Mouse (Mus musculus): ENCODE results near the gene Frrs1l. TPM values are rescaled to one million over a fixed set of nuclear protein-coding genes. Genes with fewer than 3 reads are reported as not detected.

Frrs1l gene
- total RNA-seq, 2 experiments from 2014 or later, result 0.08 TPM; not detected in 1

DNA sequence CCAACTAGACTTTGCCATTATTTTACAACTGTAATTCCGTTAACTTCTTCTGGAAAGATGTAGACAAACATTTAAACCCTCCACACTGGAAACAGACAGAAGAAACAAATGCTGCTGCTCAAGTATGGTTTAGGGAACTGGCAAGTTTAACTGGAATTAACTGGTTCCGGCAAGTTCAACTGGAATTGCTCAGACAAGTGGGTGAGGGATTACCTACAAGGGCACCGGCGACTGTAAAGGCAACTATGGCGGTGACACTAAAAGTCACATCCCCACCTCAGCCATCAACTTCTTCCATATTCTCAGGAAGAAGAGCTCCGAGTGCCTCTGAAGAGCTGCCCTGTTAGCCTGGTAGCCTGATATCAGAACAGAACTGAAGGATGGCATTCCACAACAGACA lies 75.9 kb downstream of the Frrs1l start:
- no peak for DNase-seq

DNA sequence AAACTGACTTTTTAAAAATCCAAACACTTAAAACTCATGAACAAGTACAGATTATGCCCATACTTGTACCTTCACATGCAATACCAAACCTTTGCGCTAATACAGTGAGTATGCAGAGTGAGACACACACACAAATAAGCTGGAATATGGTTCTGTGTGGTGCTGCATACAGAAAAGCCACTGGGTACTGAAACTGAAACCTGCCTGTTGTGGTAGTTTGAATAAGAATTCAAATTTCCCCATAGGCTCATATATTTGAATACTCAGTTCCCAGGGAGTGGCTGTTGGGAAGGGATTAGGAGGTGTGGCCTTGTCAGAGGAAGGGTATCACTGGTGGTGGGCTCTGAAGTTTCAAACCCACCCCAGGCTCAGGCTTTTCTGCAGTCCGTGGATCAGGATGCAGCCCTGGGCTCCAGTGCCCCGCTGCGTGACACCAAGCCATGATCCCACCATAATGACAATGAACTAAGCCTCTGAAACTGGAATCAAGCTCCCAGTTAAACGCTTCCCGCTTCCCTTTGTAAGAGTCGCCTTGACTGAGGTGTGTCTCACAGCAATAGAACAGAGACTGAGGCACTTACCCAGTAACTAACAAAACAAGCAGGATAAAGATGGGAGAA lies 77.7 kb downstream of the Frrs1l start:
- DNase-seq, result no peak

DNA sequence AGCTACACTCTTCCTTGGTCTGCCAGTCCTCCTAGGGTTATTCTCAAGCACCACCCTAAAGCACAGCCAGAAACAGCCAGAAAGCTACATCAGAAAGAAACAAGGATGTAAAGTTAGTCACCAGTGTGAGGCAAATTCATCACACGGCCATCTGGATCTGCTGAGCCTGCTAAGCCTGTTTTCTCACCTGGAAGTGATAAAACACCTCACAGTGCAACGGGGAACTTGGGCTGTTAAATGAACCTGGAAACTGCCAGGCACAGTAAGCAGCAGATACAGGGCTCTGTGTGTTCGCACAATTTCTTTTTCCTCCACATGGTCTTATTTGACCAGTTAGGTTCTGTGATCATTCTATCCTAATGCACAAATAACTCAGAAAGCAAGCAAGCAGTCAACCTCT lies 80.6 kb downstream of the Frrs1l start:
- no peak for DNase-seq

DNA sequence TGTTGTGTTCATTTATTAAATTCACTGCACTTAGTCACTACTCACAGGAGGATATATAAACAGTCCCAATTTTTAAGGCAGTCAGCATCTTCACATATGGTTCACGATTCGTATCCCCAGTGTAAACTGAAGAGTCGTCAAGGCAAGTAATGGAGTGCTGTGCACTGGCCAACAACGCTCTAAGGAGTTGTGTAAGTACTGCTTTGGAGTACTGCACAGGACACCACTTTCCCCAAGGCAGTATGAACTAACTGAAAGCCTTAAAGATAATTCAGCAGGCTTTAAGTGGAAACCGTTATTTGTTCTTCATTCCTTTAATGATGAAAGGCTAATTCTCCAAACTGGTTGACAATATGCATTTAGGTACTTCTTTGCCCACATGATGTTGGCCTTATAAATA lies 82.5 kb downstream of the Frrs1l start:
- DNase-seq, result no peak

Other genes with a start within 250 kb of the Frrs1l start
- not detected for gene Actl7b, start 248.9 kb downstream of the Frrs1l start, total RNA-seq (2021)
- not detected for gene Actl7a, start 247.0 kb downstream of the Frrs1l start, total RNA-seq (2021)
- gene Elp1, start 188.1 kb downstream of the Frrs1l start, total RNA-seq (2021), result 10 to 100 TPM; 19.7 to 22.1 TPM
- 1 to 10 TPM; 1.8 to 1.9 TPM for gene Fam206a, start 188.0 kb downstream of the Frrs1l start, total RNA-seq (2021)
- 10 to 100 TPM; 24.8 to 37.8 TPM for gene Ctnnal1, start 125.2 kb downstream of the Frrs1l start, total RNA-seq (2021)
- gene Tmem245, start 43.0 kb downstream of the Frrs1l start, total RNA-seq (2021), result 10 to 100 TPM; 81.5 to 86.2 TPM
- gene Epb41l4b, start 153.0 kb upstream of the Frrs1l start, total RNA-seq (2021), result 1 to 10 TPM; 2.0 to 2.3 TPM